Mouse (Mus musculus): ENCODE measurements around the gene Dmp1. TPM values are rescaled to one million over a fixed set of nuclear protein-coding genes. Genes with fewer than 3 reads are reported as not detected.

The Dmp1 gene
- polyA plus RNA-seq (2012; rRNA removed), result not detected in 2 replicates

GRCm38 (mm10) chr5:104202351-104202750 is at the start of gene Dmp1:
Gene Dmp1 (plus strand): TSS chr5:104202613.
- TF ChIP-seq CTCF (IDR thresholded peaks at IDR 0.05; ENCODE audit: control insufficient read depth, insufficient read depth, insufficient replicate concordance, low read depth, low read length) (no peak), POLR2A (IDR thresholded peaks at IDR 0.05; ENCODE audit: control insufficient read depth, low read depth, low read length) (no peak)
- no peak within 1 kb of the TSS for H3K4me3 ChIP-seq (ENCODE audit: control insufficient read depth, low read depth, low read length)
- no peaks in the 10 kb centered on the region for H3K36me3 ChIP-seq (ENCODE audit: control insufficient read depth, insufficient read depth, low read length)
- no peak within 1 kb of the TSS for H3K27ac ChIP-seq (ENCODE audit: control insufficient read depth, insufficient read depth, low read depth, low read length)
- no peaks in the 10 kb centered on the region for H3K27me3 ChIP-seq (ENCODE audit: control insufficient read depth, insufficient read depth, low read length)
- H3K4me1 ChIP-seq (ENCODE audit: control insufficient read depth, insufficient read depth, low read length), result no peaks in the 10 kb centered on the region; the same call in 1 of the 2 replicates

- TF ChIP-seq POLR2A (IDR thresholded peaks at IDR 0.05; ENCODE audit: control insufficient read depth, low read depth, low read length), result no peak
- TF ChIP-seq CTCF (IDR thresholded peaks at IDR 0.05; ENCODE audit: control insufficient read depth, insufficient read depth, insufficient replicate concordance, low read depth, low read length), result no peak
- Histone ChIP-seq H3K4me1 (ENCODE audit: control insufficient read depth, insufficient read depth, low read length) (no peaks in the 10 kb centered on the region), H3K27ac (ENCODE audit: control insufficient read depth, insufficient read depth, low read depth, low read length) (no peak overlapping the region), H3K36me3 (ENCODE audit: control insufficient read depth, insufficient read depth, low read length) (no peaks in the 10 kb centered on the region), H3K27me3 (ENCODE audit: control insufficient read depth, insufficient read depth, low read length) (no peaks in the 10 kb centered on the region), H3K4me3 (ENCODE audit: control insufficient read depth, low read depth, low read length) (no peak overlapping the region)
Observed at GRCm38 (mm10) chr5:104157701-104158100, 44.7 kb upstream of the Dmp1 start.

- Histone ChIP-seq H3K4me3 (ENCODE audit: control insufficient read depth, low read depth, low read length) (no peak overlapping the region), H3K4me1 (ENCODE audit: control insufficient read depth, insufficient read depth, low read length) (no peaks in the 10 kb centered on the region), H3K27ac (ENCODE audit: control insufficient read depth, insufficient read depth, low read depth, low read length) (no peak overlapping the region), H3K36me3 (ENCODE audit: control insufficient read depth, insufficient read depth, low read length) (no peaks in the 10 kb centered on the region), H3K27me3 (ENCODE audit: control insufficient read depth, insufficient read depth, low read length) (no peaks in the 10 kb centered on the region)
- TF ChIP-seq POLR2A (IDR thresholded peaks at IDR 0.05; ENCODE audit: control insufficient read depth, low read depth, low read length) (no peak), CTCF (IDR thresholded peaks at IDR 0.05; ENCODE audit: control insufficient read depth, insufficient read depth, insufficient replicate concordance, low read depth, low read length) (no peak)
Observed at GRCm38 (mm10) chr5:104158332-104159052, 43.9 kb upstream of the Dmp1 start.

GRCm38 (mm10) chr5:104160581-104160980 is 41.8 kb upstream of the Dmp1 start:
- Histone ChIP-seq H3K27ac (ENCODE audit: control insufficient read depth, insufficient read depth, low read depth, low read length) (no peak overlapping the region), H3K27me3 (ENCODE audit: control insufficient read depth, insufficient read depth, low read length) (no peaks in the 10 kb centered on the region), H3K4me1 (ENCODE audit: control insufficient read depth, insufficient read depth, low read length) (no peaks in the 10 kb centered on the region), H3K4me3 (ENCODE audit: control insufficient read depth, low read depth, low read length) (no peak overlapping the region), H3K36me3 (ENCODE audit: control insufficient read depth, insufficient read depth, low read length) (no peaks in the 10 kb centered on the region)
- no peak for TF ChIP-seq POLR2A (IDR thresholded peaks at IDR 0.05; ENCODE audit: control insufficient read depth, low read depth, low read length)

GRCm38 (mm10) chr5:104161390-104161789 is 41.0 kb upstream of the Dmp1 start:
- Histone ChIP-seq H3K4me1 (ENCODE audit: control insufficient read depth, insufficient read depth, low read length) (no peaks in the 10 kb centered on the region), H3K27me3 (ENCODE audit: control insufficient read depth, insufficient read depth, low read length) (no peaks in the 10 kb centered on the region), H3K36me3 (ENCODE audit: control insufficient read depth, insufficient read depth, low read length) (no peaks in the 10 kb centered on the region)

GRCm38 (mm10) chr5:104163536-104163935 is 38.9 kb upstream of the Dmp1 start:
- no peak for TF ChIP-seq CTCF (IDR thresholded peaks at IDR 0.05; ENCODE audit: control insufficient read depth, insufficient read depth, insufficient replicate concordance, low read depth, low read length)
- Histone ChIP-seq H3K4me3 (ENCODE audit: control insufficient read depth, low read depth, low read length) (no peak overlapping the region), H3K4me1 (ENCODE audit: control insufficient read depth, insufficient read depth, low read length) (no peaks in the 10 kb centered on the region), H3K27me3 (ENCODE audit: control insufficient read depth, insufficient read depth, low read length) (no peaks in the 10 kb centered on the region), H3K36me3 (ENCODE audit: control insufficient read depth, insufficient read depth, low read length) (no peaks in the 10 kb centered on the region), H3K27ac (ENCODE audit: control insufficient read depth, insufficient read depth, low read depth, low read length) (no peak overlapping the region)

More at GRCm38 (mm10) chr5:104161390-104161789, 41.0 kb upstream of the Dmp1 start:
- Histone ChIP-seq H3K4me3 (ENCODE audit: control insufficient read depth, low read depth, low read length) (no peak overlapping the region), H3K27ac (ENCODE audit: control insufficient read depth, insufficient read depth, low read depth, low read length) (no peak overlapping the region)
- no peak for TF ChIP-seq CTCF (IDR thresholded peaks at IDR 0.05; ENCODE audit: control insufficient read depth, insufficient read depth, insufficient replicate concordance, low read depth, low read length)
- no peak for TF ChIP-seq POLR2A (IDR thresholded peaks at IDR 0.05; ENCODE audit: control insufficient read depth, low read depth, low read length)

GRCm38 (mm10) chr5:104170412-104170811 is 32.0 kb upstream of the Dmp1 start, which contains the start of gene Dspp:
Gene Dspp (plus strand): TSS chr5:104170712.
- H3K4me3 ChIP-seq (ENCODE audit: control insufficient read depth, low read depth, low read length), result no peak within 1 kb of the TSS
- H3K27me3 ChIP-seq (ENCODE audit: control insufficient read depth, insufficient read depth, low read length), result no peaks in the 10 kb centered on the region
- no peak within 1 kb of the TSS for H3K27ac ChIP-seq (ENCODE audit: control insufficient read depth, insufficient read depth, low read depth, low read length)
- H3K4me1 ChIP-seq (ENCODE audit: control insufficient read depth, insufficient read depth, low read length), result no peaks in the 10 kb centered on the region
- TF ChIP-seq CTCF (IDR thresholded peaks at IDR 0.05; ENCODE audit: control insufficient read depth, insufficient read depth, insufficient replicate concordance, low read depth, low read length), result no peak
- TF ChIP-seq POLR2A (IDR thresholded peaks at IDR 0.05; ENCODE audit: control insufficient read depth, low read depth, low read length), result no peak
- H3K36me3 ChIP-seq (ENCODE audit: control insufficient read depth, insufficient read depth, low read length), result no peaks in the 10 kb centered on the region
